Mouse (Mus musculus) cerebellum, adult 2 months (tissue): ENCODE measurements around the gene Tbc1d22a.

ENCODE experiments used
- CTCF ChIP-seq: fragments of 200-500 bp; IDR thresholded peaks from 2 replicates; pipeline ENCODE4 v1.5.1; 2011; ENCODE audit warnings: low read depth, mild to moderate bottlenecking, control low read depth, low read length, moderate library complexity, borderline replicate concordance; ENCODE audit not compliant: insufficient read depth
- POLR2A ChIP-seq: fragments of 200-500 bp; IDR thresholded peaks from 2 replicates; pipeline ENCODE4 v1.6.1; 2011; ENCODE audit warnings: low read length, control low read depth, borderline replicate concordance; ENCODE audit not compliant: insufficient read depth

DNA sequence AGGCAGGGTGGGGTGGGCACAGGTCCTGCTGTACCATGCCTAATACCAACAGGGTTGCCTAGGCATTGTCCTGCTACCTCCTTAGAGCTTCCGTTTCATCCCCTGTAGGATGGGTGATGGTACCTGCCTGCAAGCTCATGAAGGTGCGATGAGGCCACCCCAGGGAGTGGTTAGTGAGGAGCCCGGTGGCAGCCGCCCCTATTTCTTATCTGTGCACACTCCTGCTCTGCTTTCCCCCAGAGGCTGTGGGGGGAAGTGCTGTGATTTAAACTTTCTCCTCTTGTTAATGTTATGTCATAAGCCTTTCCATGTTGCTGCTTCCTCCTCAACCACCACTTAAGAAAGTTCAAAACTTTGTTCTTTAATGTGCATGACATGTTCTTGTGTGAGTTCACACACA lies 38.4 kb downstream of the Tbc1d22a start:
- TF ChIP-seq CTCF (no peak), POLR2A (no peak)
